Comparison of ENCODE assay signal across 29 mouse cellular contexts in the genomic region with DNA sequence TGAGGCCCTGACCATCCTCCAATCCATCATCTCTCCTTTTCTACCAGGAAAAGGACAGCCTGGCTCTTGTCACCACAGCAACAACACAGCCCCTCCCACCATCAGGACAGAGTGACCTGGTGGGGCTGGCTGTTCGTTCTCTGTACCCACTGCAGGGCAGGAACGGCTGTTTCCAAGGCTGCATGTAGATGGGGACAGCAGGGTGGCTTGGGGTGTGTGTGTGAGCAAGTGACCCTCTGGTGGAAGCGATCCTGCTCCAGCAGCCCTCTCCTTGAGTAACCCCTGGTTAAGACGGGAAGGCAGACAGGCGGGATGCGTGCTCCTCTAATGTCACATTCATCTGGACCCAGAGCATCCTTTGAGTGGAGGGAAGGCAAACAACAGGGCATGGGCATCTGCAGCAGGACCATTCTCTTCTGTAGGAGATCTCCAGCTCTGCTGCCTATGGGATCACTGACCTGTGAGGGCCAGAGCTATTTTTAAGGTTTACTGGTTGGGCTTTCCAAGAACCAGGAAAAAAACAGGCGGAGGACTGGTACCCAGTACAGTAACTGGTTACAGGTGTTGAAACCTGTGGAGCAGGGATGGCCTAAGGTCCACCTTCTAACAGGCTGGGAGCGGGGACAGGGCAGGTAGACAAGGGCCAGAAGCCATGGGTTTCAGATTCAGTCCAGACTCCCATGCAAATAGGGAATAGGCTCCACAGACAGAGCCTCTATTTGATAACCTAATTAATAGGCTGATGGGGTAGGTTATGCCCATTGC. TPM values are rescaled to one million over a fixed set of nuclear protein-coding genes. Genes with fewer than 3 reads are reported as not detected.
DNase-seq lines count a peak whose midpoint lies in the region; ATAC-seq and TF ChIP-seq lines count a peak whose summit lies in the region.
"Had no signal": no experiment of that assay in that cellular context is flagged by ENCODE, and none has a peak within 500 bp of the region (broad histone marks: within the 10 kb centered on the region; RNA-seq: fewer than 3 reads in every experiment).

No protein-coding gene starts in this region.

- TF ChIP-seq EP300 in stomach, postnatal 0 days (optimal IDR thresholded peaks at IDR 0.05): no peak

- H3K9me3 ChIP-seq in heart, embryonic 10.5 days: no peaks in the 10 kb centered on the region
- H3K9me3 ChIP-seq in hindbrain, embryonic 13.5 days: no peaks in the 10 kb centered on the region
- no peaks in the 10 kb centered on the region for H3K9me3 ChIP-seq in hindbrain, embryonic 11.5 days (ENCODE audit: control insufficient read depth, low read length)
- no peaks in the 10 kb centered on the region for H3K9me3 ChIP-seq in stomach, embryonic 16.5 days (replicated peaks; ENCODE audit: control insufficient read depth, low read length)
- no peaks in the 10 kb centered on the region for H3K9me3 ChIP-seq in stomach, postnatal 0 days (ENCODE audit: control insufficient read depth, low read length)
- H3K9me3 ChIP-seq: embryonic facial prominence, embryonic 12.5 days; hindbrain, embryonic 12.5 days; limb, embryonic 10.5 days; limb, embryonic 15.5 days; liver, embryonic 13.5 days; megakaryocyte, embryonic 14.5 days; midbrain, embryonic 13.5 days had no signal

- H3K4me3 ChIP-seq in heart, embryonic 10.5 days: no peak overlapping the region
- no peak overlapping the region for H3K4me3 ChIP-seq in hindbrain, embryonic 13.5 days
- no peak overlapping the region for H3K4me3 ChIP-seq in hindbrain, embryonic 11.5 days (ENCODE audit: low read depth, low read length)
- H3K4me3 ChIP-seq in stomach, embryonic 16.5 days (replicated peaks; ENCODE audit: low read length): no peak overlapping the region
- no peak overlapping the region for H3K4me3 ChIP-seq in stomach, postnatal 0 days (ENCODE audit: low read depth, low read length)
- H3K4me3 ChIP-seq: embryonic facial prominence, embryonic 12.5 days; hindbrain, embryonic 12.5 days; limb, embryonic 10.5 days; limb, embryonic 15.5 days; liver, embryonic 13.5 days; megakaryocyte, embryonic 14.5 days; midbrain, embryonic 13.5 days had no signal

- H3K4me2 ChIP-seq in hindbrain, embryonic 13.5 days: no peak overlapping the region
- H3K4me2 ChIP-seq in hindbrain, embryonic 11.5 days (replicated peaks; ENCODE audit: low read depth, low read length): no peak overlapping the region
- no peak overlapping the region for H3K4me2 ChIP-seq in stomach, embryonic 16.5 days (ENCODE audit: low read depth, low read length)
- H3K4me2 ChIP-seq in stomach, postnatal 0 days (replicated peaks; ENCODE audit: low read depth): no peak overlapping the region
- H3K4me2 ChIP-seq: embryonic facial prominence, embryonic 12.5 days; hindbrain, embryonic 12.5 days; limb, embryonic 15.5 days; liver, embryonic 13.5 days; midbrain, embryonic 13.5 days had no signal

- H3K9ac ChIP-seq in hindbrain, embryonic 13.5 days: peak overlapping the region; percentile 43; the same call in 1 of the 2 replicates
- H3K9ac ChIP-seq in hindbrain, embryonic 11.5 days (ENCODE audit: low read depth, low read length): no peak overlapping the region
- 0 out of 2 replicates have a peak overlapping the region, but pooled peaks have one; percentile 32 for H3K9ac ChIP-seq in stomach, embryonic 16.5 days (ENCODE audit: low read length)
- H3K9ac ChIP-seq in stomach, postnatal 0 days (ENCODE audit: low read length): no peak overlapping the region
- H3K9ac ChIP-seq: embryonic facial prominence, embryonic 12.5 days; hindbrain, embryonic 12.5 days; limb, embryonic 15.5 days; liver, embryonic 13.5 days; midbrain, embryonic 13.5 days had no signal

- WGBS in heart, embryonic 10.5 days: 56% methylated on average over 8 of the region's 8 CpGs
- WGBS in hindbrain, embryonic 13.5 days: 68% methylated on average over 8 of the region's 8 CpGs
- WGBS in hindbrain, embryonic 11.5 days: 68% methylated on average over 8 of the region's 8 CpGs
- WGBS in stomach, embryonic 16.5 days: 63% methylated on average over 8 of the region's 8 CpGs
- 70% methylated on average over 8 of the region's 8 CpGs for WGBS in stomach, postnatal 0 days

- no peaks in the 10 kb centered on the region for H3K27me3 ChIP-seq in heart, embryonic 10.5 days (ENCODE audit: insufficient read depth, poor library complexity, severe bottlenecking)
- no peaks in the 10 kb centered on the region for H3K27me3 ChIP-seq in hindbrain, embryonic 13.5 days
- no peaks in the 10 kb centered on the region for H3K27me3 ChIP-seq in hindbrain, embryonic 11.5 days (ENCODE audit: control insufficient read depth, insufficient read depth, low read length)
- no peaks in the 10 kb centered on the region for H3K27me3 ChIP-seq in stomach, embryonic 16.5 days (ENCODE audit: control insufficient read depth, insufficient read depth, low read length)
- H3K27me3 ChIP-seq in stomach, postnatal 0 days (ENCODE audit: control insufficient read depth, insufficient read depth, low read length): no peaks in the 10 kb centered on the region
- H3K27me3 ChIP-seq: embryonic facial prominence, embryonic 12.5 days; hindbrain, embryonic 12.5 days; limb, embryonic 15.5 days; liver, embryonic 13.5 days; midbrain, embryonic 13.5 days had no signal

- H3K4me1 ChIP-seq in heart, embryonic 10.5 days: peaks cover 63% of the 10 kb centered on the region
- peaks cover 18% of the 10 kb centered on the region for H3K4me1 ChIP-seq in hindbrain, embryonic 13.5 days (replicated peaks)
- H3K4me1 ChIP-seq in hindbrain, embryonic 11.5 days (replicated peaks; ENCODE audit: control insufficient read depth, insufficient read depth, low read length): peaks cover 3% of the 10 kb centered on the region; the same call in 1 of the 2 replicates
- H3K4me1 ChIP-seq in stomach, embryonic 16.5 days (ENCODE audit: control insufficient read depth, insufficient read depth, low read length): peaks cover 24% of the 10 kb centered on the region
- peaks cover 6% of the 10 kb centered on the region for H3K4me1 ChIP-seq in stomach, postnatal 0 days (replicated peaks; ENCODE audit: control insufficient read depth, insufficient read depth)

- intact Hi-C loops in heart, postnatal 14 days (cut with DNase I): no loop called here

- H3K27ac ChIP-seq in heart, embryonic 10.5 days: peak overlapping the region; percentile 67; the same call in 1 of the 2 replicates
- no peak overlapping the region for H3K27ac ChIP-seq in hindbrain, embryonic 13.5 days
- H3K27ac ChIP-seq in hindbrain, embryonic 11.5 days (ENCODE audit: low read depth, low read length): no peak overlapping the region
- no peak overlapping the region for H3K27ac ChIP-seq in stomach, embryonic 16.5 days (ENCODE audit: low read length)
- no peak overlapping the region for H3K27ac ChIP-seq in stomach, postnatal 0 days (replicated peaks)
- H3K27ac ChIP-seq: embryonic facial prominence, embryonic 12.5 days; hindbrain, embryonic 12.5 days; limb, embryonic 10.5 days; limb, embryonic 15.5 days; liver, embryonic 13.5 days; midbrain, embryonic 13.5 days had no signal

- ATAC-seq in hindbrain, embryonic 13.5 days (ENCODE audit: low FRiP score): no peak
- ATAC-seq in hindbrain, embryonic 11.5 days (ENCODE audit: low FRiP score): no peak
- no peak for ATAC-seq in stomach, embryonic 16.5 days (ENCODE audit: insufficient read depth, low FRiP score)
- ATAC-seq in stomach, postnatal 0 days (ENCODE audit: low FRiP score, low TSS enrichment): no peak
- ATAC-seq: CD4-positive, CD25-positive, alpha-beta regulatory T cell, adult 4 months; forebrain, embryonic 14.5 days; intestine, embryonic 16.5 days; lung, postnatal 0 days; midbrain, embryonic 13.5 days had no signal

- H3K36me3 ChIP-seq in heart, embryonic 10.5 days: peaks cover 11% of the 10 kb centered on the region
- H3K36me3 ChIP-seq in hindbrain, embryonic 13.5 days: peaks cover 2% of the 10 kb centered on the region
- H3K36me3 ChIP-seq in hindbrain, embryonic 11.5 days (ENCODE audit: control insufficient read depth, insufficient read depth, low read length): no peaks in the 10 kb centered on the region
- no peaks in the 10 kb centered on the region for H3K36me3 ChIP-seq in stomach, embryonic 16.5 days (ENCODE audit: control insufficient read depth, insufficient read depth, low read length)
- H3K36me3 ChIP-seq in stomach, postnatal 0 days (ENCODE audit: control insufficient read depth, insufficient read depth, low read length): peaks cover 1% of the 10 kb centered on the region

- DNase-seq in cerebellum, adult 9-11 months: peak; percentile 58
- no peak for DNase-seq in cerebellum, adult 11 months
- no peak for DNase-seq in heart, embryonic 10.5 days (ENCODE audit: low spot score)
- no peak for DNase-seq in heart, postnatal 14 days
- no peak for DNase-seq in hindbrain, embryonic 11.5 days (ENCODE audit: low spot score)
- DNase-seq in stomach, postnatal 0 days (ENCODE audit: low spot score): no peak
- DNase-seq: adrenal gland, postnatal 25 days; embryo, embryonic 11 days; gastrocnemius, postnatal 25 days; kidney, adult 9 months; kidney, postnatal 14 days; layer of hippocampus, adult 9-11 months; liver, embryonic 13.5 days; lung, adult 18-20 months; lung, postnatal 4 days; right cerebral cortex, postnatal 4 days; thymus, postnatal 4 days had no signal

- TF ChIP-seq CTCF in stomach, postnatal 0 days (IDR thresholded peaks at IDR 0.05; ENCODE audit: low read depth): no peak

RNA-seq across cellular contexts. Expression of gene Pim3, which starts 2.6 kb away (rescaled TPM):
- polyA plus RNA-seq in heart, embryonic 10.5 days (2016; fragmentation: Nextera tagmentation; extraction: Ambion mirVana): 68.1 and 73.7 TPM in 2 replicates
- 10 to 100 TPM; 97.7 to 97.8 TPM for total RNA-seq in heart, postnatal 14 days (2021)
- polyA plus RNA-seq in hindbrain, embryonic 13.5 days (2015; fragmentation: Nextera tagmentation; extraction: Ambion mirVana): 45.6 and 47.2 TPM in 2 replicates
- 31.6 and 35.6 TPM in 2 replicates for polyA plus RNA-seq in hindbrain, embryonic 11.5 days (2014; fragmentation: Nextera tagmentation; extraction: Ambion mirVana)
- polyA plus RNA-seq in stomach, embryonic 16.5 days (2015; fragmentation: Nextera tagmentation; extraction: Ambion mirVana): 58.3 and 59.0 TPM in 2 replicates
- 63.6 and 69.4 TPM in 2 replicates for polyA plus RNA-seq in stomach, postnatal 0 days (2015; fragmentation: Nextera tagmentation; extraction: Ambion mirVana)

RNA-seq across cellular contexts. Expression of gene Creld2, which starts 39.9 kb away (rescaled TPM):
- 98.6 and 126 TPM in 2 replicates for polyA plus RNA-seq in heart, embryonic 10.5 days (2016; fragmentation: Nextera tagmentation; extraction: Ambion mirVana)
- total RNA-seq in heart, postnatal 14 days (2021): 10 to 100 TPM; 12.1 to 22.5 TPM
- polyA plus RNA-seq in hindbrain, embryonic 13.5 days (2015; fragmentation: Nextera tagmentation; extraction: Ambion mirVana): 57.1 and 60.0 TPM in 2 replicates
- polyA plus RNA-seq in hindbrain, embryonic 11.5 days (2014; fragmentation: Nextera tagmentation; extraction: Ambion mirVana): 85.3 and 89.5 TPM in 2 replicates
- 105 and 128 TPM in 2 replicates for polyA plus RNA-seq in stomach, embryonic 16.5 days (2015; fragmentation: Nextera tagmentation; extraction: Ambion mirVana)
- 89.3 and 93.2 TPM in 2 replicates for polyA plus RNA-seq in stomach, postnatal 0 days (2015; fragmentation: Nextera tagmentation; extraction: Ambion mirVana)

RNA-seq across cellular contexts. Expression of gene Alg12, which starts 40.3 kb away (rescaled TPM):
- 14.6 and 15.2 TPM in 2 replicates for polyA plus RNA-seq in heart, embryonic 10.5 days (2016; fragmentation: Nextera tagmentation; extraction: Ambion mirVana)
- total RNA-seq in heart, postnatal 14 days (2021): 1 to 10 TPM; 9.2 to 9.9 TPM
- polyA plus RNA-seq in hindbrain, embryonic 13.5 days (2015; fragmentation: Nextera tagmentation; extraction: Ambion mirVana): 8.1 and 8.7 TPM in 2 replicates
- polyA plus RNA-seq in hindbrain, embryonic 11.5 days (2014; fragmentation: Nextera tagmentation; extraction: Ambion mirVana): 10.6 and 11.5 TPM in 2 replicates
- 13.1 and 14.0 TPM in 2 replicates for polyA plus RNA-seq in stomach, embryonic 16.5 days (2015; fragmentation: Nextera tagmentation; extraction: Ambion mirVana)
- 8.2 and 9.3 TPM in 2 replicates for polyA plus RNA-seq in stomach, postnatal 0 days (2015; fragmentation: Nextera tagmentation; extraction: Ambion mirVana)

Comparison
In these comparisons a context has a peak if more than half of its experiments do, and no peak if none do; other contexts are left out.
1. H3K9ac ChIP-seq: peak in hindbrain, embryonic 13.5 days (single experiment) and stomach, embryonic 16.5 days (single experiment); none in hindbrain, embryonic 11.5 days (single experiment) and stomach, postnatal 0 days (single experiment).